Mouse (Mus musculus): ENCODE measurements at regions not wholly inside any gene's neighbourhood (a gene's known extent, or its start where the extent isn't known, plus 50 kb on each side); places are given as distances from the start of the nearest gene placed in this dataset.

GRCm38 (mm10) chr1:77082410-77082809 lies 432.5 kb downstream of the Epha4 start:
- Histone ChIP-seq H3K4me2 (ENCODE audit: low read depth, low read length) (no peak overlapping the region), H3K9ac (replicated peaks; ENCODE audit: low read depth, low read length) (no peak overlapping the region), H3K36me3 (replicated peaks; ENCODE audit: control insufficient read depth, insufficient read depth, low read length) (no peaks in the 10 kb centered on the region), H3K4me3 (ENCODE audit: low read depth, low read length) (no peak overlapping the region), H3K4me1 (ENCODE audit: control insufficient read depth, insufficient read depth) (peaks cover 8% of the 10 kb centered on the region), H3K9me3 (replicated peaks; ENCODE audit: control insufficient read depth, low read length) (no peaks in the 10 kb centered on the region), H3K27ac (ENCODE audit: low read depth) (no peak overlapping the region), H3K27me3 (ENCODE audit: control insufficient read depth, insufficient read depth, low read length) (no peaks in the 10 kb centered on the region)
- WGBS: 85% methylated on average over 3 of the region's 3 CpGs
- TF ChIP-seq EP300 (IDR thresholded peaks at IDR 0.05; ENCODE audit: low read depth): no peak
- TF ChIP-seq CTCF (IDR thresholded peaks at IDR 0.05; ENCODE audit: low read depth): no peak
- DNase-seq (ENCODE audit: low spot score) (no peak), ATAC-seq (ENCODE audit: insufficient read depth, low read depth) (no peak)

DNA sequence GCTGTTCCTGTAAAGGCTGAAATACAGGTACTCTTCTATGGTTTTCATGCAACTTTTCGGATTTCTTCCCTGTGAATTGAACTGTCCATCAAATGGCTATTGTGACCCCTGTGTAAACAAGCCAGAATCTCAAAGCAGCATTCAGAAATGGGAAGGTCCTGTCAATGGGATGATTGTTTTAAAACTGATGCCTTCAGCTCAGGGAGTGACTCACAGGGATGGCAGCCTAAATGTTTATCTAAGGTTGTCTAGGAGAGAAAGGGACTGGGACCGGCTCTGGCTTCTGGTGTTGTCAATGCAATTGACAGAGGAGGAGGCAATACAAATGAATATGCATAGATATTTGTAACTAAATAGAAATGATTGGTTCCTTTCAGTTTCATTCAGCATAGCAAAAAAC lies 421.3 kb downstream of the Epha4 start:
- H3K4me1 ChIP-seq (ENCODE audit: control insufficient read depth, insufficient read depth): no peaks in the 10 kb centered on the region
- H3K4me3 ChIP-seq (ENCODE audit: low read depth, low read length): no peak overlapping the region
- no peaks in the 10 kb centered on the region for H3K9me3 ChIP-seq (replicated peaks; ENCODE audit: control insufficient read depth, low read length)
- H3K27ac ChIP-seq (ENCODE audit: low read depth): no peak overlapping the region
- no peak overlapping the region for H3K4me2 ChIP-seq (ENCODE audit: low read depth, low read length)
- no peaks in the 10 kb centered on the region for H3K27me3 ChIP-seq (ENCODE audit: control insufficient read depth, insufficient read depth, low read length)
- H3K36me3 ChIP-seq (replicated peaks; ENCODE audit: control insufficient read depth, insufficient read depth, low read length): no peaks in the 10 kb centered on the region
- DNase-seq (ENCODE audit: low spot score) (no peak), ATAC-seq (ENCODE audit: insufficient read depth, low read depth) (no peak)
- 43% methylated on average over 2 of the region's 2 CpGs for WGBS
- TF ChIP-seq EP300 (IDR thresholded peaks at IDR 0.05; ENCODE audit: low read depth) (no peak), CTCF (IDR thresholded peaks at IDR 0.05; ENCODE audit: low read depth) (no peak)
- H3K9ac ChIP-seq (replicated peaks; ENCODE audit: low read depth, low read length): no peak overlapping the region

DNA sequence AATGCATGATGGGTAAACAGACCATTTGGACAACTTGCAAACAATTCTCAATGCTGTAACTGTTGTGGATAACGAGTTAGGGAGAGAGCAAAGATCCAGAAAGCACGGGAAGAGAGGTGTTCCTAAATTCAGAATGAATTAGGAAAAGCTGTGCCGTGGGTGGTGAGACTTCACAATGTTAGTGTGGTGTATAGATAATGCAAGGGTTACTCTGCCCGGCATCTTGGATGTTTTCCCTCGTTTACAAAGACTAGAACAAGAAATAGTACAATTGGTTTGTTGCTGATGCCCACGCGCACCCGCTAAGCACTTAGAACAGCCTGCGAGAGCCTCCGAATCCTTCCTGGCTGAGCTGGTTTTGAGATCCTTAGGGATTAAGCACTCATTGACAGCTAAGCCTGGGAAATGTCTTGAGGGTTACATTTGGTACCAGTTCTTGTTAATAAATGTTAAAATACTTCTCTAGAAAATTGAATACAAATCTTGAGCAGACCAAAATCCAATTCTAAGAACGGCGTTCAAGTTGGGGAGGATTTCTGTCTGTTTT lies 413.1 kb downstream of the Epha4 start:
- Histone ChIP-seq H3K4me1 (ENCODE audit: control insufficient read depth, insufficient read depth) (no peaks in the 10 kb centered on the region), H3K27me3 (ENCODE audit: control insufficient read depth, insufficient read depth, low read length) (no peaks in the 10 kb centered on the region), H3K27ac (ENCODE audit: low read depth) (no peak overlapping the region), H3K4me2 (ENCODE audit: low read depth, low read length) (no peak overlapping the region), H3K9me3 (replicated peaks; ENCODE audit: control insufficient read depth, low read length) (no peaks in the 10 kb centered on the region), H3K4me3 (ENCODE audit: low read depth, low read length) (no peak overlapping the region), H3K9ac (replicated peaks; ENCODE audit: low read depth, low read length) (no peak overlapping the region), H3K36me3 (replicated peaks; ENCODE audit: control insufficient read depth, insufficient read depth, low read length) (no peaks in the 10 kb centered on the region)
- 55% methylated on average over 12 of the region's 12 CpGs for WGBS
- DNase-seq (ENCODE audit: low spot score) (no peak), ATAC-seq (ENCODE audit: insufficient read depth, low read depth) (no peak)
- TF ChIP-seq EP300 (IDR thresholded peaks at IDR 0.05; ENCODE audit: low read depth) (no peak), CTCF (IDR thresholded peaks at IDR 0.05; ENCODE audit: low read depth) (no peak)

- no peak overlapping the region for H3K4me3 ChIP-seq (ENCODE audit: low read depth, low read length)
- no peak overlapping the region for H3K4me2 ChIP-seq (ENCODE audit: low read depth, low read length)
- no peaks in the 10 kb centered on the region for H3K27me3 ChIP-seq (ENCODE audit: control insufficient read depth, insufficient read depth, low read length)
- no peaks in the 10 kb centered on the region for H3K36me3 ChIP-seq (replicated peaks; ENCODE audit: control insufficient read depth, insufficient read depth, low read length)
- no peak for TF ChIP-seq EP300 (IDR thresholded peaks at IDR 0.05; ENCODE audit: low read depth)
- TF ChIP-seq CTCF (IDR thresholded peaks at IDR 0.05; ENCODE audit: low read depth): no peak
- H3K4me1 ChIP-seq (ENCODE audit: control insufficient read depth, insufficient read depth): no peaks in the 10 kb centered on the region
- H3K27ac ChIP-seq (ENCODE audit: low read depth): no peak overlapping the region
- no peak for DNase-seq (ENCODE audit: low spot score)
- no peaks in the 10 kb centered on the region for H3K9me3 ChIP-seq (replicated peaks; ENCODE audit: control insufficient read depth, low read length)
- ATAC-seq (ENCODE audit: insufficient read depth, low read depth): no peak
- no peak overlapping the region for H3K9ac ChIP-seq (replicated peaks; ENCODE audit: low read depth, low read length)
- 65% methylated on average over 13 of the region's 13 CpGs for WGBS
These were observed 412.3 kb downstream of the Epha4 start for GRCm38 (mm10) chr1:77102421-77103133.

DNA sequence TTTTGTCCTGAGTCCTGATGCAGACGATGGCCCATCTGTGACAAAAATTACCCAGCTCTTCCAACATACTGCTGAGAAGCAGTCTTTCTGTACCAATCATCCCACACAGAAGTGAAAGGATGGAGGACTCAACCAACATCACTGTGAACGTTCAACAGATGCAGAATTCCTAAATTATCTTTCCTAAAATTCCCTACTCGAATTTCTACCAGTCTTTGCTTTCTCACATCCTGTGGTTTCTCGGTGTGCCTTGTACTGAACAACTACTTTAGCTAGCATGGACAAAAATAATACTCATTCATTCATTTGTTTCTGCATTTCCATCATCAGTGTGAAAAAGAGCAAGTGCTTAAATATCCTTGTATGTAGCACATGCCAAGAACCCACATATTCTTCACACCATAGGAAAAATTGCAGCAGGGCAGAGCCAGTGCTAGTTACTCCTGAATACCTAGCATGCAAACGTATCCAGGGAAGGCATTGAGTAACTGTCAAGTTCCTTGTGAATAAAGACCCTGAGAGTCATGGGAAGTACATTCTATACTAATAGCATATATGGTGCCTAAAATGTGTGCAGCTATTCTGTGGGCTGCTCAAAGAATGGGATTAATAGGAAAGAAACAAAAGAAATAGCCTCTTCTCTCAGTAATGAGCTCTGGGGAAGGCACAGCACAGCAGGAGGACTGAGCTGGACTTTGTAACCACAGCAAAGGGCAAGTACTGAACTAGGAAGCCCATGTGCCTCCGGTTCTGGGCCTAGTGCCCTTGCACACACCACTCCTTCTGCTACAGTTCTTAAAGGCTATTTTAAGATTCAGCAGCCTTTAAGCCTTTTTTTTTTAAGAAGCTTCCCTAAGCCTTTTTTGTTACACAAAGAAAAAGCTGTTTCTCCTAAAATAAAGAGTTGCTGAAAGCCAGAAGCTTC lies 404.8 kb downstream of the Epha4 start:
- Histone ChIP-seq H3K4me3 (ENCODE audit: low read depth, low read length) (no peak overlapping the region), H3K4me1 (ENCODE audit: control insufficient read depth, insufficient read depth) (no peaks in the 10 kb centered on the region), H3K4me2 (ENCODE audit: low read depth, low read length) (no peak overlapping the region), H3K9me3 (replicated peaks; ENCODE audit: control insufficient read depth, low read length) (no peaks in the 10 kb centered on the region), H3K36me3 (replicated peaks; ENCODE audit: control insufficient read depth, insufficient read depth, low read length) (no peaks in the 10 kb centered on the region), H3K27me3 (ENCODE audit: control insufficient read depth, insufficient read depth, low read length) (no peaks in the 10 kb centered on the region), H3K9ac (replicated peaks; ENCODE audit: low read depth, low read length) (no peak overlapping the region), H3K27ac (ENCODE audit: low read depth) (no peak overlapping the region)
- ATAC-seq (ENCODE audit: insufficient read depth, low read depth) (no peak), DNase-seq (ENCODE audit: low spot score) (no peak)
- no peak for TF ChIP-seq CTCF (IDR thresholded peaks at IDR 0.05; ENCODE audit: low read depth)
- TF ChIP-seq EP300 (IDR thresholded peaks at IDR 0.05; ENCODE audit: low read depth): no peak
- WGBS: 72% methylated on average over 6 of the region's 6 CpGs

All from heart, postnatal 0 days (tissue).